21 mouse cellular contexts compared by ENCODE assay signal in the genomic region with DNA sequence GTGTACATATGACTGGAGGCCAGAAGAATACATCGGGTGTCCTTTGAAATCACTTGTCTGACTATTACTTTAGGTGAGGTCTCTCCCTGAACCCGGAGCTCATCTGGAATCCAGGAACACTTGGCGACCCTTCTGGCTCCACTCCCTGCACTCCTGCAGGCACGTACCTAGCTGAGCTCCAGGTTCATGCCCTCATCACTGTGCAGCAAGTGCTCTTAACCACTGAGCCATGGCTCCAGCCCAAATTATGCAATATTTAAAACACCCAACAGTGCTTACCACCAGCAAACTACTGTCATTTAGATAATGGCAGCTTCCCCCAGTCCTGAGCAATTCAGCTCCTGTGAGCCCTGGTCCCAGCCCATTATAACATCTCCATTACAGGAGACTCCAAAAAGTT. TPM values are rescaled to one million over a fixed set of nuclear protein-coding genes. Genes with fewer than 3 reads are reported as not detected.
"Had no signal": no experiment of that assay in that cellular context is flagged by ENCODE, and none has a peak within 500 bp of the region (broad histone marks: within the 10 kb centered on the region; RNA-seq: fewer than 3 reads in every experiment).

No protein-coding gene starts in this region.

- H3K9ac ChIP-seq: liver, embryonic 12.5 days; liver, embryonic 14.5 days; lung, embryonic 14.5 days; midbrain, embryonic 13.5 days; midbrain, embryonic 15.5 days; neural tube, embryonic 12.5 days; stomach, embryonic 15.5 days had no signal

- H3K27me3 ChIP-seq: liver, embryonic 12.5 days; midbrain, embryonic 13.5 days; midbrain, embryonic 15.5 days; neural tube, embryonic 12.5 days; stomach, embryonic 15.5 days had no signal

- H3K4me2 ChIP-seq: liver, embryonic 12.5 days; lung, embryonic 14.5 days; midbrain, embryonic 11.5 days; midbrain, embryonic 13.5 days; midbrain, embryonic 15.5 days; neural tube, embryonic 12.5 days; stomach, embryonic 15.5 days had no signal

- H3K4me3 ChIP-seq: liver, embryonic 12.5 days; megakaryocyte, embryonic 14.5 days; midbrain, embryonic 13.5 days; midbrain, embryonic 15.5 days; neural tube, embryonic 12.5 days; stomach, embryonic 15.5 days had no signal

- H3K9me3 ChIP-seq: liver, embryonic 12.5 days; midbrain, embryonic 13.5 days; midbrain, embryonic 15.5 days; neural tube, embryonic 12.5 days; stomach, embryonic 15.5 days had no signal

- H3K36me3 ChIP-seq: liver, embryonic 12.5 days; midbrain, embryonic 13.5 days; midbrain, embryonic 15.5 days; neural tube, embryonic 12.5 days; stomach, embryonic 15.5 days had no signal

- H3K4me1 ChIP-seq: liver, embryonic 12.5 days; megakaryocyte, embryonic 14.5 days; midbrain, embryonic 13.5 days; midbrain, embryonic 15.5 days; neural tube, embryonic 12.5 days; stomach, embryonic 15.5 days had no signal

- ATAC-seq: liver, embryonic 12.5 days; midbrain, embryonic 13.5 days; midbrain, embryonic 15.5 days had no signal

- H3K27ac ChIP-seq: liver, embryonic 12.5 days; liver, embryonic 14.5 days; macrophage; midbrain, embryonic 13.5 days; midbrain, embryonic 15.5 days; neural tube, embryonic 12.5 days; stomach, embryonic 15.5 days; stomach, postnatal 0 days had no signal

- DNase-seq: lung, embryonic 14.5 days; right cerebral cortex, postnatal 14 days; thymus, adult 2 months; thymus, postnatal 25 days; thymus, postnatal 4 days had no signal

RNA-seq across cellular contexts. Expression of a gene that starts 4.2 kb away (rescaled TPM):
- total RNA-seq: megakaryocyte progenitor cell, adult 5-6 weeks; monocyte, adult 5-6 weeks; neutrophil, adult 5-6 weeks had no signal
- polyA plus RNA-seq: midbrain, embryonic 11.5 days; midbrain, postnatal 0 days; neural tube, embryonic 12.5 days; neural tube, embryonic 14.5 days; testis, adult 2 months had no signal
